Mouse (Mus musculus) small intestine, adult 2 months (tissue): ENCODE results near the gene Prkg1. TPM values are rescaled to one million over a fixed set of nuclear protein-coding genes. Genes with fewer than 3 reads are reported as not detected.

Experiments
- H3K27ac ChIP-seq: fragments of 200-500 bp; 2 replicates; pipeline ENCODE4 v1.5.1; 2012; ENCODE audit warnings: low read depth, low read length, control low read depth, inconsistent platforms; ENCODE audit not compliant: insufficient read depth
- H3K27me3 ChIP-seq: fragments of 200-500 bp; 2 replicates; pipeline ENCODE4 v1.6.1; 2012; ENCODE audit warnings: mild to moderate bottlenecking, moderate library complexity, low read length, inconsistent platforms; ENCODE audit not compliant: control insufficient read depth, insufficient read depth
- H3K36me3 ChIP-seq: fragments of 200-500 bp; 2 replicates; pipeline ENCODE4 v1.6.1; 2012; ENCODE audit warnings: mild to moderate bottlenecking, low read length, control low read depth, inconsistent platforms; ENCODE audit not compliant: control insufficient read depth, insufficient read depth
- H3K4me1 ChIP-seq: fragments of 200-500 bp; 2 replicates; pipeline ENCODE4 v1.6.1; 2012; ENCODE audit warnings: low read length, inconsistent platforms, mixed read lengths; ENCODE audit not compliant: control insufficient read depth, insufficient read depth, insufficient read length
- H3K4me3 ChIP-seq: fragments of 200-500 bp; 2 replicates; pipeline ENCODE4 v1.5.1; 2012; ENCODE audit warnings: low read depth, mild to moderate bottlenecking, control low read depth, inconsistent platforms, low read length, moderate library complexity
- CTCF ChIP-seq: fragments of 200-500 bp; IDR thresholded peaks from 2 replicates; pipeline ENCODE4 v1.5.1; 2012; ENCODE audit warnings: low read depth, mild to moderate bottlenecking, control low read depth, inconsistent platforms, low read length, moderate library complexity, mixed read lengths; ENCODE audit not compliant: insufficient replicate concordance, insufficient read length; ENCODE audit errors: extremely low read depth
- POLR2A ChIP-seq: fragments of 200-500 bp; IDR thresholded peaks from 2 replicates; pipeline ENCODE4 v1.6.1; 2012; ENCODE audit warnings: low read depth, mild to moderate bottlenecking, control low read depth, inconsistent platforms, low read length, moderate library complexity
- WGBS: fragments of 180-500 bp; shearing (Covaris S2); methylation state at CpG from one replicate; pipeline ENCODE4 v1.1.7; 2018; 5-methylcytosine and 5-hydroxymethylcytosine counted together
- polyA plus RNA-seq: library from polyadenylated mRNA; depleted of rRNA; stranded (reverse); fragments of >200 nt; gene quantifications from 2 replicates; pipeline ENCODE4 v1.2.3, GENCODE M21; 2012

Gene Prkg1
- polyA plus RNA-seq, 1 experiment = 1.0 TPM

- no peak for TF ChIP-seq POLR2A
- TF ChIP-seq CTCF = no peak
- 84% methylated on average over 3 of the region's 3 CpGs for WGBS
- H3K4me3 ChIP-seq = no peak overlapping the region
- H3K27ac ChIP-seq = no peak overlapping the region
- no peaks in the 10 kb centered on the region for H3K4me1 ChIP-seq
- no peaks in the 10 kb centered on the region for H3K36me3 ChIP-seq
- H3K27me3 ChIP-seq = no peaks in the 10 kb centered on the region
Observed at GRCm38 (mm10) chr19:30827820-30828219, 937.0 kb downstream of the Prkg1 start.

GRCm38 (mm10) chr19:30826106-30826505 is 938.7 kb downstream of the Prkg1 start:
- WGBS = 16% methylated on average over 2 of the region's 2 CpGs
- Histone ChIP-seq H3K36me3 (no peaks in the 10 kb centered on the region), H3K27me3 (no peaks in the 10 kb centered on the region), H3K4me1 (no peaks in the 10 kb centered on the region), H3K27ac (no peak overlapping the region), H3K4me3 (no peak overlapping the region)
- TF ChIP-seq POLR2A = no peak
- TF ChIP-seq CTCF = no peak

GRCm38 (mm10) chr19:30815661-30816060 is 949.2 kb downstream of the Prkg1 start:
- Histone ChIP-seq H3K4me3 (no peak overlapping the region), H3K27me3 (no peaks in the 10 kb centered on the region), H3K4me1 (no peaks in the 10 kb centered on the region), H3K27ac (no peak overlapping the region), H3K36me3 (no peaks in the 10 kb centered on the region)
- WGBS = 66% methylated on average over 6 of the region's 6 CpGs
- no peak for TF ChIP-seq POLR2A
- no peak for TF ChIP-seq CTCF

GRCm38 (mm10) chr19:30806265-30806664 is 958.6 kb downstream of the Prkg1 start:
- Histone ChIP-seq H3K4me1 (no peaks in the 10 kb centered on the region), H3K36me3 (no peaks in the 10 kb centered on the region), H3K27ac (no peak overlapping the region), H3K4me3 (no peak overlapping the region), H3K27me3 (no peaks in the 10 kb centered on the region)
- TF ChIP-seq CTCF = no peak
- no peak for TF ChIP-seq POLR2A
- 80% methylated on average over 5 of the region's 5 CpGs for WGBS

GRCm38 (mm10) chr19:30780803-30781202 is 984.0 kb downstream of the Prkg1 start:
- Histone ChIP-seq H3K4me1 (no peaks in the 10 kb centered on the region), H3K27ac (no peak overlapping the region), H3K4me3 (no peak overlapping the region), H3K36me3 (no peaks in the 10 kb centered on the region), H3K27me3 (no peaks in the 10 kb centered on the region)
- 72% methylated on average over 2 of the region's 2 CpGs for WGBS
- TF ChIP-seq POLR2A = no peak
- no peak for TF ChIP-seq CTCF

- H3K27ac ChIP-seq = no peak overlapping the region
- H3K4me1 ChIP-seq = no peaks in the 10 kb centered on the region
- H3K27me3 ChIP-seq = no peaks in the 10 kb centered on the region
- no peak overlapping the region for H3K4me3 ChIP-seq
- TF ChIP-seq CTCF (no peak), POLR2A (no peak)
- WGBS = 67% methylated on average over 1 of the region's 1 CpGs
- H3K36me3 ChIP-seq = no peaks in the 10 kb centered on the region
Observed at GRCm38 (mm10) chr19:30768316-30768715, 996.5 kb downstream of the Prkg1 start.

- H3K36me3 ChIP-seq = no peaks in the 10 kb centered on the region
- H3K27ac ChIP-seq = no peak overlapping the region
- TF ChIP-seq POLR2A (no peak), CTCF (no peak)
- no peaks in the 10 kb centered on the region for H3K27me3 ChIP-seq
- no peak overlapping the region for H3K4me3 ChIP-seq
- no peaks in the 10 kb centered on the region for H3K4me1 ChIP-seq
Observed at GRCm38 (mm10) chr19:30744426-30744825, 1020.4 kb downstream of the Prkg1 start.

GRCm38 (mm10) chr19:30699130-30699529 is 1065.7 kb downstream of the Prkg1 start:
- TF ChIP-seq CTCF = no peak
- TF ChIP-seq POLR2A = no peak
- Histone ChIP-seq H3K4me3 (no peak overlapping the region), H3K36me3 (no peaks in the 10 kb centered on the region), H3K4me1 (no peaks in the 10 kb centered on the region), H3K27me3 (no peaks in the 10 kb centered on the region), H3K27ac (no peak overlapping the region)
- WGBS = 85% methylated on average over 5 of the region's 5 CpGs
